Mouse (Mus musculus): ENCODE measurements around the gene Ncor2. TPM values are rescaled to one million over a fixed set of nuclear protein-coding genes. Genes with fewer than 3 reads are reported as not detected.
A peak's percentile ranks its signal among the peaks of the same experiment; 100 is the strongest.

Gene Ncor2
- polyA plus RNA-seq, 1 experiment from 2014 or later, result 14.9 TPM

- peak overlapping the region; percentile 40 for H3K9ac ChIP-seq
- H3K4me1 ChIP-seq (replicated peaks), result peaks cover 89% of the 10 kb centered on the region
- ATAC-seq (replicated peaks; ENCODE audit: insufficient number of reproducible peaks, insufficient read depth, low FRiP score, low read depth), result peak; percentile 70
- no peaks in the 10 kb centered on the region for H3K36me3 ChIP-seq
- peak overlapping the region; percentile 66 for H3K4me2 ChIP-seq
- 4% methylated on average over 7 of the region's 7 CpGs for WGBS
- peak overlapping the region; percentile 98 for H3K27ac ChIP-seq
- H3K27me3 ChIP-seq, result no peaks in the 10 kb centered on the region
- H3K4me3 ChIP-seq, result peak overlapping the region; percentile 41
- H3K9me3 ChIP-seq (replicated peaks), result no peaks in the 10 kb centered on the region
Observed at GRCm38 (mm10) chr5:125141525-125141880, 37.5 kb downstream of the Ncor2 start.

DNA sequence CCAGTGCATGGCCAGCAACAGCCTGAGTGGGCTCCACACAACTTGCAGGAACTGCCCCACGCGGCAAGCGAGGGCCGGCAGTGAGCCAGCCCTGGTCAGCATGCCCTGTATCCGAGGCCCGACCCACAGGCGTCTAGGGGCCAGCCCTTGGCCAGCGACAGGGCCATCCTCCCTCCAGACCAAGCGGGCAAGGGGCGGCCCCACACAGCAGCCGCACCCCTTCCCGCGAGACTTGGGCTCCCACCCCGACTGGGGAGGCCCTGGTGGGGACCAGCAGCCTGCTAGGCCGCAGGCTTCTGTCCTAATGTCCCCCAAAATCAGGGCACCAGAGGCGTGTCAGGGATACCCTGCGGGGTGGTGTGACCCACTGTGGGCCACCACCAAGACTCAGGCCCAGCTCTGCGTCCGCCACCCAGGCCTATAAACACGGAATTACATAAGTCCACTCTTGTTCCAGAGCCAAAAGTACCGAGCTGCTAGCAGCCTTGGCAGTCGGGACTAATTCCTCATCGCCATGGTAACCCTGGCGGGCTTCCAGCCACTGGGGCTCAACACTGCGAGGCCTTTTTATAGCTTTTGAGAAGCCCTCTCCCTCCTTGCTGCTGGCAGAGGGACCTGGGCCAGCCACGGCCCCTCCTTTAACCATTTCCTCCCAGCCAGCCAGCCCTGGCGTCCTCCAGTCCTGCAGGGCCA, 38.0 kb downstream of the Ncor2 start:
- Histone ChIP-seq H3K36me3 (no peaks in the 10 kb centered on the region), H3K4me2 (peak overlapping the region; percentile 66), H3K4me1 (replicated peaks) (peaks cover 89% of the 10 kb centered on the region), H3K9ac (peak overlapping the region; percentile 47), H3K4me3 (peak overlapping the region; percentile 41), H3K27ac (peak overlapping the region; percentile 98), H3K27me3 (no peaks in the 10 kb centered on the region), H3K9me3 (replicated peaks) (no peaks in the 10 kb centered on the region)
- WGBS, result 4% methylated on average over 27 of the region's 27 CpGs
- peak; percentile 87 for ATAC-seq (replicated peaks; ENCODE audit: insufficient number of reproducible peaks, insufficient read depth, low FRiP score, low read depth)

DNA sequence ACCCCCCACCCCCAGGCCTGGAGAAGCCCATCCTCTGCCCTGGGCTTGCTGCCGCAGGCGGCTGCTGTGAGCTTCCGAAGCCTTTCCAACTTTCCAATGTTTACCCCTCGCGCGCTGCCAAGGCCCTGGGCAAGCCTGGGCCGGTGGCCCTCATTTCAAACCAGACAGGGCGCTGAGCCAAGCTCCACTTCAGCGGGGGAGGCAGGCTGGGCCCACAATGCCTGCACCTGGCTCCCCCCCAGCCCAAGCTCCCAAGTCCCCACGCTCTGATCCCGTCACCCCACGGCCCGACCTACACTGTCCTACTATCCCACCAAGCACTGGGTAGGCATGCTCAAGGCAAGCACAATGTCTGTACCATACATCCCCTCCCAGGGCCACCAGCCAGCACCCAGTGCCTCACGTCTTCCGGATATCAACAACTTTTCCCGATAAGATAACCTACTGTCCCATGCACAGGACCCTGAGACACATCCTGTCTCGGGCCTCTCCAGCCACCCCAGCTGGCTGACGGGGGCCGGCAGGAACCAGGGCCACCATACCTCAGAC, 38.8 kb downstream of the Ncor2 start:
- WGBS, result 12% methylated on average over 19 of the region's 19 CpGs
- H3K27ac ChIP-seq, result peak overlapping the region; percentile 98
- peak overlapping the region; percentile 66 for H3K4me2 ChIP-seq
- H3K36me3 ChIP-seq, result no peaks in the 10 kb centered on the region
- H3K4me1 ChIP-seq (replicated peaks), result peaks cover 83% of the 10 kb centered on the region
- no peaks in the 10 kb centered on the region for H3K9me3 ChIP-seq (replicated peaks)
- H3K9ac ChIP-seq, result peak overlapping the region; percentile 47
- H3K4me3 ChIP-seq, result peak overlapping the region; percentile 41
- ATAC-seq (replicated peaks; ENCODE audit: insufficient number of reproducible peaks, insufficient read depth, low FRiP score, low read depth), result peak; percentile 48
- H3K27me3 ChIP-seq, result no peaks in the 10 kb centered on the region

DNA sequence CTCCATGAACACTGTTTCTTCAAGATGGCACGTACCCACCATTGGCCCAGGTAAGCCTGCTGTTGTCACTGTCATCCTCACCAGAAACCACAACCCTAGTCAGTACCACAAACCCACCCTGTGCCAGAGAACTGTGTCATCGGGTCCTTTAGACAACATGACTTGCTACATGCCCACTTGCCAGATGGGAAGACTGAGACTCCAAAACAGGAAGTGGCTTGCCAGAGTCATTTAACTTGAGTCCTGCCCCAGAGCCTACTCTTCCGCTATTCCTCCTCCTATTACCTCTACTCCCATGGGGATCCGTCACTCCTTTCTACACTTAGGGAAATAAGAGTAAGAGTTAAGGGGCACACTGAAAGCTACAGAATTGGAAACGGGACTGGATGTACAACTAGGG, 39.4 kb downstream of the Ncor2 start:
- H3K4me3 ChIP-seq, result peak overlapping the region; percentile 41
- H3K27me3 ChIP-seq, result no peaks in the 10 kb centered on the region
- ATAC-seq (replicated peaks; ENCODE audit: insufficient number of reproducible peaks, insufficient read depth, low FRiP score, low read depth), result no peak
- WGBS, result 66% methylated on average over 5 of the region's 5 CpGs
- peaks cover 89% of the 10 kb centered on the region for H3K4me1 ChIP-seq (replicated peaks)
- peak overlapping the region; percentile 47 for H3K9ac ChIP-seq
- H3K27ac ChIP-seq, result peak overlapping the region; percentile 98
- no peaks in the 10 kb centered on the region for H3K9me3 ChIP-seq (replicated peaks)
- peak overlapping the region; percentile 66 for H3K4me2 ChIP-seq
- no peaks in the 10 kb centered on the region for H3K36me3 ChIP-seq

DNA sequence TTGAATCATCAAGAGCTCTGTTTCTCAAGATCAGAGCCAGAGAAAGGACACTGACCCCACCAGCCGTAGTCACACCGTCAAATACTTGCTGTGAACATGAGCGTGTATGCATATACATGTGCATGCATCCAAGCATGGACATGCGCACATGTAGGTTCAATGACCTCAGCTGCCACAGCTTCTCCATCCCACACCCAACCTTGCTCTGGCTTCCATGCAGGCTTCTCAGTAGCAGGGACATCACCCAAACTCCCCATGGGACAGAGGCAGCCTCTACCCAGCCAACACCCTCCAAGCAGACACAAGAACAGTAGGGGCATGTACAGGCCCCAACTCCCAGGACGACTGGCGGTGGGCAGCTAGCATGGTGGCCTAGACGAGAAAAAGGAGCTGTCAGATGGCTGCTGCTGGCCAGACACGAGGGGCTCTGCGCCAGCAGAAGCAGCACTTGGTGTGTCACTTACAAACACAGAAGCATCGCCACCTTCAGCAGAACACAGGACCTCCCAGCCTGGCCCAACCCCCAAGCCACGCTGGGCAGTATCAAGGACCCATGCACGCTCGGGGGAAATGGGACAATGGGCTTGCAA, 40.1 kb downstream of the Ncor2 start:
- H3K4me2 ChIP-seq, result peak overlapping the region; percentile 66; the same call in 1 of the 2 replicates
- H3K9me3 ChIP-seq (replicated peaks), result no peaks in the 10 kb centered on the region
- H3K9ac ChIP-seq, result no peak overlapping the region
- H3K36me3 ChIP-seq, result no peaks in the 10 kb centered on the region
- H3K27ac ChIP-seq, result peak overlapping the region; percentile 98
- ATAC-seq (replicated peaks; ENCODE audit: insufficient number of reproducible peaks, insufficient read depth, low FRiP score, low read depth), result no peak
- peaks cover 93% of the 10 kb centered on the region for H3K4me1 ChIP-seq (replicated peaks)
- no peaks in the 10 kb centered on the region for H3K27me3 ChIP-seq
- no peak overlapping the region for H3K4me3 ChIP-seq
- 74% methylated on average over 13 of the region's 13 CpGs for WGBS

GRCm38 (mm10) chr5:125137672-125138285, 41.2 kb downstream of the Ncor2 start:
- Histone ChIP-seq H3K27me3 (no peaks in the 10 kb centered on the region), H3K27ac (no peak overlapping the region), H3K4me2 (no peak overlapping the region), H3K9me3 (replicated peaks) (no peaks in the 10 kb centered on the region), H3K4me3 (no peak overlapping the region), H3K36me3 (no peaks in the 10 kb centered on the region), H3K9ac (no peak overlapping the region), H3K4me1 (replicated peaks) (peaks cover 91% of the 10 kb centered on the region)
- WGBS, result 87% methylated on average over 18 of the region's 18 CpGs
- ATAC-seq (replicated peaks; ENCODE audit: insufficient number of reproducible peaks, insufficient read depth, low FRiP score, low read depth), result no peak

GRCm38 (mm10) chr5:125136996-125137671, 41.9 kb downstream of the Ncor2 start:
- no peak overlapping the region for H3K4me3 ChIP-seq
- H3K9me3 ChIP-seq (replicated peaks), result no peaks in the 10 kb centered on the region
- peaks cover 91% of the 10 kb centered on the region for H3K4me1 ChIP-seq (replicated peaks)
- WGBS, result 41% methylated on average over 14 of the region's 14 CpGs
- H3K4me2 ChIP-seq, result no peak overlapping the region
- H3K36me3 ChIP-seq, result no peaks in the 10 kb centered on the region
- 0 out of 2 replicates have a peak overlapping the region, but pooled peaks have one; percentile 0 for H3K9ac ChIP-seq
- no peaks in the 10 kb centered on the region for H3K27me3 ChIP-seq
- H3K27ac ChIP-seq, result 0 out of 2 replicates have a peak overlapping the region, but pooled peaks have one; percentile 13
- ATAC-seq (replicated peaks; ENCODE audit: insufficient number of reproducible peaks, insufficient read depth, low FRiP score, low read depth), result no peak

DNA sequence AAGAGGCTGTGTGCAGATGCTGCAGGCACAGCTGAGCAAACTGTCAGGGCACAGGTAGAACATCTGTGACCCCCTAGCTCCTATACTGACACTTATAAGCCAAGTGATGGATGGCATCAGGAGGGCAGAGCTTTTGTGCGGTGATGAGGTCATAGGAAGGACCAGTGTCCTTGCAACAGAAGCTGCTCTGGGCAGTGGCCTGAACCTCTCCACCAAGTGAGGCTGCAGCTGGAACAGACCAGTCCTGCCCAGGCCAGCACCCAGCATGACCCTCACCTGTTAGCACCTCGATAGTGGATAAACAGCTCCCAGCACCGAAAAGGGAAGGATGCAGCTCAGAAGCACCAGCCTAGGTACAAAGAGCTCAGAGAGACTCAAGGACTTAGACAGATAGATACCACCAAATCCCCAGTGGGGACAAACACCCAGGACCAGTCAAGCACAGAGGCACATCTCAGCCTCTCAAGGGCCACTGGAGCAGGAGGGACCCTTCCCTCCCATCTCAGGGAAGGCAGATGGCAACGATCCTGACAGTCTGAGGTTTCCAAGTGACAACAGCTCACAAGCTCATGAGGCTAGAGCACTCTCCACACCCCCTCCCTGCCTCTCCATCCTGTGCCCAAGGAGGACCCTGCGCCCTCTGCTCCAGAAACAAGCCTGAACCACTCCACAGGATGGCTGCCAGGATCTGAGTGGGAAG, 42.6 kb downstream of the Ncor2 start:
- no peak overlapping the region for H3K4me2 ChIP-seq
- 50% methylated on average over 5 of the region's 5 CpGs for WGBS
- 0 out of 2 replicates have a peak overlapping the region, but pooled peaks have one; percentile 13 for H3K27ac ChIP-seq
- H3K36me3 ChIP-seq, result no peaks in the 10 kb centered on the region
- no peak overlapping the region for H3K4me3 ChIP-seq
- no peaks in the 10 kb centered on the region for H3K9me3 ChIP-seq (replicated peaks)
- 0 out of 2 replicates have a peak overlapping the region, but pooled peaks have one; percentile 0 for H3K9ac ChIP-seq
- H3K4me1 ChIP-seq (replicated peaks), result peaks cover 91% of the 10 kb centered on the region
- H3K27me3 ChIP-seq, result no peaks in the 10 kb centered on the region
- no peak for ATAC-seq (replicated peaks; ENCODE audit: insufficient number of reproducible peaks, insufficient read depth, low FRiP score, low read depth)

DNA sequence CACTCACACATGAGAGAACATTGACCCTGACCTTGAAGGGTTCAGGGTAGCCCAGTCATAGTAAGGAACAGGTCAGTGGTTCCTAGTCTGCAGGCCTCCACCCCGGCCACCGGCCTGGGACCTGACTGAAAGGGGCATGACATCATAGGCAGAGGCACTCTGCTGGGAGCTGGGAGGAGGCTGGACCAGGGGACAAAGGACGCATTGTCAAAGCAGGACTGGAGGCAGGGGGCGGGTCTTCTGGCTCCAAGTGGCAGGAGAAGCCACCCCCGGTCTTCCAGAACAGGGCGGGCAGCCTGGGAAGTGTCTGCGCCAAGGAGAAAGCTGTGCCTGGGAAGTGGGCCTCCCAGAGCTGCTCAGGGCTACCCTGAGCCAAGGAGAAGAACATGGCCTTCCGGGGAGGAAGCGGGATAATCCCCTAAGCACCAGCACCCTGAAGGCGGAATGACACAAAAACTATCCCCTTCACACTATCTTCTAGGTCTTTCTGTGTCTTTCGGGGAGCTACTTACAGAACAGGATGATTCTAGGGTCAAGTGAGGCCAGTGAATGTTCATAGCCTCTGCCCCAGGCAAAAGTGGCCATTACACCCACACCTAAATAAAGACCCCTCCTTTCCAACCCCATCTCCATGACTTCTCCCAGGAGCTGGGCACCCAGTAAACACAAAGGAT, 44.1 kb downstream of the Ncor2 start:
- Histone ChIP-seq H3K27ac (peak overlapping the region; percentile 83), H3K4me2 (peak overlapping the region; percentile 29), H3K27me3 (no peaks in the 10 kb centered on the region), H3K9ac (peak overlapping the region; percentile 9; the same call in 1 of the 2 replicates), H3K36me3 (no peaks in the 10 kb centered on the region), H3K4me3 (no peak overlapping the region), H3K9me3 (replicated peaks) (no peaks in the 10 kb centered on the region), H3K4me1 (replicated peaks) (peaks cover 93% of the 10 kb centered on the region)
- 25% methylated on average over 11 of the region's 11 CpGs for WGBS
- ATAC-seq (replicated peaks; ENCODE audit: insufficient number of reproducible peaks, insufficient read depth, low FRiP score, low read depth), result peak; percentile 75

GRCm38 (mm10) chr5:125134391-125134790, 44.6 kb downstream of the Ncor2 start:
- H3K4me2 ChIP-seq, result peak overlapping the region; percentile 29; the same call in 1 of the 2 replicates
- no peaks in the 10 kb centered on the region for H3K9me3 ChIP-seq (replicated peaks)
- H3K9ac ChIP-seq, result 0 out of 2 replicates have a peak overlapping the region, but pooled peaks have one; percentile 9
- peaks cover 93% of the 10 kb centered on the region for H3K4me1 ChIP-seq (replicated peaks)
- WGBS, result 25% methylated on average over 7 of the region's 7 CpGs
- H3K36me3 ChIP-seq, result no peaks in the 10 kb centered on the region
- H3K4me3 ChIP-seq, result no peak overlapping the region
- peak; percentile 45; the same call in 1 of the 2 replicates for ATAC-seq (replicated peaks; ENCODE audit: insufficient number of reproducible peaks, insufficient read depth, low FRiP score, low read depth)
- H3K27me3 ChIP-seq, result no peaks in the 10 kb centered on the region
- H3K27ac ChIP-seq, result peak overlapping the region; percentile 83
